Mouse (Mus musculus) lung, adult 2 months (tissue): Measurements from ENCODE around the gene Lins1.

ENCODE experiments used
- CTCF ChIP-seq: fragments of 200-500 bp; IDR thresholded peaks from 2 replicates; pipeline ENCODE4 v1.5.1; 2011; ENCODE audit warnings: mild to moderate bottlenecking, low read length, control low read depth; ENCODE audit not compliant: insufficient read depth
- POLR2A ChIP-seq: fragments of 200-500 bp; IDR thresholded peaks from 2 replicates; pipeline ENCODE4 v1.6.1; 2011; ENCODE audit warnings: low read depth, mild to moderate bottlenecking, control low read depth, low read length, borderline replicate concordance; ENCODE audit errors: extremely low read depth

DNA sequence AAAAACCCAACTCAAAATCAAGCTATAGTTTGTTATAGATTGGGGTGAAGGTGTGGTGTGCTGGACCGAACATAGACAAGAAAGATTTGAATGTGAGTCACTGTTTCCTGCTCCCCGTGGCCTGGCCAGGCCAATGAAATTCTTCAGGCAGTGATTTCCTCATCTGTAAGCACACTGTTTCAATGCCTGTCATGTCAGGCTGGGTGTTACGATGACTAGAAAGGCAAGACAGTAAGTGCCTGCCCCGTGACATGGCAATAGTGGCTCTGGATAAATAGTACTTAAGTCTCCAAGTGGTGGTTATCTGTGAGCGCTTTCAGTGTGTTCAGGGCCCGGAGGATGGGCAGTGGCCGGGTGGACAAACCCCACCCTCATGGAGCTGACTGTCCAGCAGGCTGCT, 57.3 kb downstream of the Lins1 start:
- TF ChIP-seq CTCF (no peak), POLR2A (no peak)
